Mouse (Mus musculus) kidney, adult 2 months (tissue): ENCODE measurements around the gene D10Wsu102e. TPM values are rescaled to one million over a fixed set of nuclear protein-coding genes. Genes with fewer than 3 reads are reported as not detected.

Experiments
- DNase-seq: peaks from one replicate; pipeline ENCODE4 v3.0.0; 2021
- H3K27ac ChIP-seq: fragments of 200-500 bp; 2 replicates; pipeline ENCODE4 v1.5.1; 2012; ENCODE audit warnings: low read depth, low read length, control low read depth, inconsistent platforms; ENCODE audit not compliant: insufficient read depth
- H3K27me3 ChIP-seq: fragments of 200-500 bp; replicated peaks from 2 replicates; pipeline ENCODE4 v1.6.1; 2012; ENCODE audit warnings: mild to moderate bottlenecking, moderate library complexity, low read length, inconsistent platforms; ENCODE audit not compliant: control insufficient read depth, insufficient read depth
- H3K36me3 ChIP-seq: fragments of 200-500 bp; 2 replicates; pipeline ENCODE4 v1.6.1; 2012; ENCODE audit warnings: mild to moderate bottlenecking, moderate library complexity, low read length, inconsistent platforms; ENCODE audit not compliant: control insufficient read depth, insufficient read depth
- H3K4me1 ChIP-seq: fragments of 200-500 bp; 2 replicates; pipeline ENCODE4 v1.6.1; 2011; ENCODE audit warnings: low read length; ENCODE audit not compliant: control insufficient read depth, insufficient read depth
- H3K4me3 ChIP-seq: fragments of 200-500 bp; 2 replicates; pipeline ENCODE4 v1.5.1; 2011; ENCODE audit warnings: mild to moderate bottlenecking, low read depth, low read length, control low read depth; ENCODE audit not compliant: insufficient read depth
- CTCF ChIP-seq: fragments of 200-500 bp; conservative IDR thresholded peaks from 2 replicates; pipeline ENCODE4 v1.5.1; 2011; ENCODE audit warnings: low read depth, mild to moderate bottlenecking, control low read depth, low read length, moderate library complexity, mixed read lengths; ENCODE audit not compliant: insufficient read depth, insufficient read length
- POLR2A ChIP-seq: fragments of 200-500 bp; IDR thresholded peaks from one replicate; pipeline ENCODE4 v1.6.1; 2011; ENCODE audit warnings: low read depth, low read length, control low read depth
- WGBS: fragments of 180-500 bp; shearing (Covaris S2); methylation state at CpG from one replicate; pipeline ENCODE4 v1.1.7; 2018; 5-methylcytosine and 5-hydroxymethylcytosine counted together
- polyA plus RNA-seq: library from polyadenylated mRNA; depleted of rRNA; stranded (reverse); fragments of >200 nt; gene quantifications from 2 replicates; pipeline ENCODE4 v1.2.3, GENCODE M21; 2012

Gene D10Wsu102e
- polyA plus RNA-seq, 1 experiment, result 0.41 TPM

GRCm38 (mm10) chr10:83325903-83326302, 34.1 kb upstream of the D10Wsu102e start:
- H3K4me1 ChIP-seq, result peaks cover 3% of the 10 kb centered on the region
- no peak overlapping the region for H3K4me3 ChIP-seq
- no peak overlapping the region for H3K27ac ChIP-seq
- H3K36me3 ChIP-seq, result no peaks in the 10 kb centered on the region
- no peak for TF ChIP-seq POLR2A
- no peak for TF ChIP-seq CTCF
- H3K27me3 ChIP-seq, result no peaks in the 10 kb centered on the region
- WGBS, result 76% methylated on average over 1 of the region's 1 CpGs
- no peak for DNase-seq

GRCm38 (mm10) chr10:83326648-83327285, 33.3 kb upstream of the D10Wsu102e start:
- Histone ChIP-seq H3K4me3 (no peak overlapping the region), H3K27me3 (no peaks in the 10 kb centered on the region), H3K36me3 (no peaks in the 10 kb centered on the region), H3K4me1 (peaks cover 3% of the 10 kb centered on the region), H3K27ac (no peak overlapping the region)
- 92% methylated on average over 14 of the region's 14 CpGs for WGBS
- no peak for TF ChIP-seq CTCF
- no peak for TF ChIP-seq POLR2A
- DNase-seq, result peak; percentile 55

DNA sequence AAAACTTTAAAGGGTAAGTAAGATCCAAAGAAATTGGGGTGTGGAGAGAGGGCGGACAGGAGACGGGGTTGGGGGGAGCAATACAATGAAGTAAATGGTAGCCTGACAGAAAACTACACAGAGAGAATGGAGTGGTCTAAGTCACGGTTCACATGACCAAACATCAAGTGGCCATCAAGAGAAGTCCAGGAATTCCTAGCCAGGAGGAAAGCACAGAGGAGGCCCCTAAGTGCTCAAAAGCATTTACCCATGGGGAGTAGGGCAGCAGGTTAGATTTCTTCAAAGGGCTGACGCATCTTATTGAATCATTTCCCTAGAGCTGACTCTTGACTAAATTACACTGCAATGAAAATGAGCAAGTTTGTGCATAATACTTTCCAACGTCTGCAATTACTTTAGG, 31.2 kb upstream of the D10Wsu102e start:
- H3K4me1 ChIP-seq, result no peaks in the 10 kb centered on the region
- TF ChIP-seq POLR2A, result no peak
- no peak for TF ChIP-seq CTCF
- H3K36me3 ChIP-seq, result no peaks in the 10 kb centered on the region
- WGBS, result 82% methylated on average over 5 of the region's 5 CpGs
- no peak overlapping the region for H3K4me3 ChIP-seq
- no peak overlapping the region for H3K27ac ChIP-seq
- no peaks in the 10 kb centered on the region for H3K27me3 ChIP-seq
- no peak for DNase-seq

- Histone ChIP-seq H3K4me1 (no peaks in the 10 kb centered on the region), H3K27ac (no peak overlapping the region), H3K4me3 (no peak overlapping the region), H3K36me3 (no peaks in the 10 kb centered on the region), H3K27me3 (no peaks in the 10 kb centered on the region)
- no peak for TF ChIP-seq CTCF
- no peak for TF ChIP-seq POLR2A
- DNase-seq, result no peak
- WGBS, result 76% methylated on average over 6 of the region's 6 CpGs
Observed at GRCm38 (mm10) chr10:83330336-83330735, 29.7 kb upstream of the D10Wsu102e start.

DNA sequence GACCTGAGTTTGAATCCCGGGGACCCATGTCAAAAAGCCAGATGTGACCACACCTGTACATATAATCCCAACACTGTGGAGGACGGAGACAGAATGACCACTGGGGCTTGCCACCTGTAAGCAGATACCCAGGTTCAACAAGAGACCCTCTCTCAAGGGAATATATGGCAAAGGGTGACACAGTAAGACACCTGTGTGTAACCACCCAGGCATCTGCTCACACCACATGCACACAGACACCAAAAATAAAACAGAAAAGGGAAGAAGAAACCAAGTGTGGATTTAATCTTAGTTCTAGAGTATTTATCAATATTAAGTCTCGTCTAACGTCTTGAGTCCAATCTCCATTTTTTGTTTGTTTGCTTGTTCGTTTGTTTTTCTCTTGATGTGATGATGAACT, 28.2 kb upstream of the D10Wsu102e start:
- Histone ChIP-seq H3K27ac (no peak overlapping the region), H3K4me1 (no peaks in the 10 kb centered on the region), H3K27me3 (no peaks in the 10 kb centered on the region), H3K4me3 (no peak overlapping the region), H3K36me3 (no peaks in the 10 kb centered on the region)
- WGBS, result 93% methylated on average over 5 of the region's 5 CpGs
- DNase-seq, result no peak
- TF ChIP-seq POLR2A (no peak), CTCF (no peak)

GRCm38 (mm10) chr10:83332581-83332980, 27.4 kb upstream of the D10Wsu102e start:
- no peak overlapping the region for H3K27ac ChIP-seq
- no peaks in the 10 kb centered on the region for H3K36me3 ChIP-seq

DNA sequence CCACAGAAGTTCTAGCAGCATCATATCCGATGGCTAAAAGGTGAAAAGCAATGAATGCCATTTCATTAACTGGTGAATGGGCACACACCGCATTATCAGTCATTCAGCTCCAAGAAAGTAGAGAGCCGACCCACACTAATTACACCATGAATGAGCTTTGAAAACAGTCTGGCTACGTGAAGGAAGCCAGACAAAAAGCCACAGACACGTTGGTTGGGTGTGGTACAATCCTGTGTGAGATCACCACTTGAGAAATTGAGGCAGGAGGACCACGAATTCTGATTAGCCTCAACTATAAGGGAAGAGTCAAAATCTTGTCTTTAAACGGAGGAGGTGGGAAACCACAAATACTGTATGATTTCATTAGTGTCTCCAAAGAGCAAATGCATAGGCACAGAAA, 23.7 kb upstream of the D10Wsu102e start:
- WGBS, result 46% methylated on average over 7 of the region's 7 CpGs
- Histone ChIP-seq H3K27me3 (no peaks in the 10 kb centered on the region), H3K27ac (no peak overlapping the region), H3K4me1 (no peaks in the 10 kb centered on the region; the same call in 1 of the 2 replicates), H3K36me3 (no peaks in the 10 kb centered on the region), H3K4me3 (no peak overlapping the region)
- no peak for DNase-seq
- TF ChIP-seq CTCF, result no peak
- TF ChIP-seq POLR2A, result no peak

More at GRCm38 (mm10) chr10:83332581-83332980, 27.4 kb upstream of the D10Wsu102e start:
- Histone ChIP-seq H3K27me3 (no peaks in the 10 kb centered on the region), H3K4me1 (no peaks in the 10 kb centered on the region), H3K4me3 (no peak overlapping the region)
- no peak for DNase-seq
- 88% methylated on average over 11 of the region's 11 CpGs for WGBS
- TF ChIP-seq POLR2A, result no peak
- no peak for TF ChIP-seq CTCF
